Mouse (Mus musculus) heart, adult 2 months (tissue): ENCODE results near the gene 1700030K09Rik. TPM values are rescaled to one million over a fixed set of nuclear protein-coding genes. Genes with fewer than 3 reads are reported as not detected.
A peak's percentile ranks its signal among the peaks of the same experiment; 100 is the strongest.

Source experiments
- DNase-seq, 2 experiments: peaks; one replicate each; pipeline ENCODE4 v3.0.0; 2021
- H3K27ac ChIP-seq: fragments of 200-600 bp; 2 replicates; pipeline ENCODE4 v1.8.1; 2022
- H3K27me3 ChIP-seq: fragments of 200-500 bp; 2 replicates; pipeline ENCODE4 v1.6.1; 2012; ENCODE audit warnings: mild to moderate bottlenecking, low read length, inconsistent platforms, mixed read lengths; ENCODE audit not compliant: control insufficient read depth, insufficient read depth
- H3K36me3 ChIP-seq: fragments of 200-500 bp; 2 replicates; pipeline ENCODE4 v1.6.1; 2012; ENCODE audit warnings: low read length, inconsistent platforms; ENCODE audit not compliant: control insufficient read depth, insufficient read depth
- H3K4me1 ChIP-seq: fragments of 200-500 bp; 2 replicates; pipeline ENCODE4 v1.6.1; 2011; ENCODE audit warnings: low read length; ENCODE audit not compliant: control insufficient read depth, insufficient read depth
- H3K4me3 ChIP-seq: fragments of 200-600 bp; 2 replicates; pipeline ENCODE4 v1.8.1; 2022
- H3K79me2 ChIP-seq: fragments of 200-500 bp; replicated peaks from 2 replicates; pipeline ENCODE4 v1.6.1; 2012; ENCODE audit warnings: mild to moderate bottlenecking, inconsistent platforms, low read length, moderate library complexity, mixed read lengths; ENCODE audit not compliant: control insufficient read depth, insufficient read depth
- H3K9ac ChIP-seq: fragments of 200-500 bp; 2 replicates; pipeline ENCODE4 v1.6.1; 2012; ENCODE audit warnings: low read depth, mild to moderate bottlenecking, control low read depth, inconsistent platforms, low read length, mixed read lengths
- CTCF ChIP-seq: fragments of 200-600 bp; IDR thresholded peaks from 2 replicates; pipeline ENCODE4 v1.8.1; 2022; ENCODE audit warnings: antibody characterized with exemption, mild to moderate bottlenecking, moderate library complexity
- EP300 ChIP-seq: fragments of 200-500 bp; IDR thresholded peaks from 2 replicates; pipeline ENCODE4 v1.6.1; 2011; ENCODE audit warnings: low read depth, low read length, control low read depth; ENCODE audit not compliant: insufficient read depth
- POLR2A ChIP-seq: fragments of 200-500 bp; IDR thresholded peaks from 2 replicates; pipeline ENCODE4 v1.6.1; 2011; ENCODE audit warnings: mild to moderate bottlenecking, low read depth, low read length, control low read depth; ENCODE audit not compliant: insufficient read depth
- WGBS: fragments of 180-500 bp; shearing (Covaris S2); methylation state at CpG from one replicate; pipeline ENCODE4 v1.1.7; 2018; 5-methylcytosine and 5-hydroxymethylcytosine counted together
- intact Hi-C: fragments of 180-260 bp; cut with DNase I; formaldehyde crosslinking; loops from one replicate; pipeline ENCODE4 v1.15.1; 2025
- polyA plus RNA-seq: library from polyadenylated mRNA; depleted of rRNA; stranded (reverse); fragments of >200 nt; gene quantifications from 2 replicates; pipeline ENCODE4 v1.2.3, GENCODE M21; 2012
- total RNA-seq, 2 experiments: library from RNA; stranded (reverse); gene quantifications; 2 replicates each; pipeline ENCODE4 v1.2.3; 2021

The 1700030K09Rik gene
- total and polyA plus RNA-seq, 3 experiments, result 4.0 to 5.0 (median 4.7) TPM

DNA sequence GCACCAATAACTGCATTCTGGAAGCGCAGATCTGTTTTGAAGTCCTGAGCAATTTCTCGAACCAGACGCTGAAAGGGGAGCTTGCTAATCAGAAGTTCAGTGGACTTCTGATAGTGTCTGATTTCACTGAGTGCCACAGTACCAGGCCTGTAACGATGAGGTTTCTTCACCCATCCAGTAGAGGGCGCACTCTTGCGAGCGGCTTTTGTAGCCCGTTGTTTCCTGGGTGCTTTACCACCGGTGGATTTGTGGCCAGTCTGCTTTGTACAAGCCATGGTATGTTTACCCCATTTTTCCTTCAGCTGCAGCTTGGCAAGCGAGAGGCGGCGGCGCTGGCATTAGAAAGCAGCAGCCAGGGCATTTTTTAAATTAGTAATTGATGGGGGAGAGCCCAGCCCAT, 14.0 kb upstream of the 1700030K09Rik start:
- 50% methylated on average over 13 of the region's 13 CpGs for WGBS
- Histone ChIP-seq H3K9ac (no peak overlapping the region), H3K4me1 (peaks cover 2% of the 10 kb centered on the region; the same call in 1 of the 2 replicates), H3K27ac (no peak overlapping the region), H3K36me3 (no peaks in the 10 kb centered on the region), H3K79me2 (no peaks in the 10 kb centered on the region), H3K27me3 (no peaks in the 10 kb centered on the region), H3K4me3 (no peak overlapping the region)
- intact Hi-C loops, result no loop called here
- no peak for DNase-seq
- TF ChIP-seq EP300 (no peak), CTCF (peak; percentile 76), POLR2A (no peak)

DNA sequence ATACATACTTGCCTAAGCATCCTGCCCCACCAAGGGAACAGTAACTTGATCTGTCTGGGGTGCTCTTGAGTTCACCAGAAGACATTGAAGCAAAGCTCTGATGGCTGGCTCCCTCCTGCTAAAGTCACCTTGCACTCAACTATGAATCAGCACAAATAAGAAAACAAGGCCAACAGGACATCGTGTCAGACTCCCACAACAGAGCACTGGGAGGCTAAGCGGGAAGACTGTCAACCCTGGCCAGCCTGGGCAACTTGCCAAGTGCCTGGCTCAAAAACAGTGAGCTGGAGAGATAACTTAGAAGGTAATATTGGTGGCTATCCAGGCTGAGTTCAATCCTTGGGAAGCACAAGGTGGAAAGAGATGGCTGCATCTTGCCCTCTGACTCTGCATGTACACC, 8.7 kb upstream of the 1700030K09Rik start:
- Histone ChIP-seq H3K36me3 (no peaks in the 10 kb centered on the region), H3K4me3 (no peak overlapping the region), H3K27me3 (no peaks in the 10 kb centered on the region), H3K79me2 (no peaks in the 10 kb centered on the region), H3K4me1 (peaks cover 2% of the 10 kb centered on the region; the same call in 1 of the 2 replicates), H3K9ac (no peak overlapping the region), H3K27ac (peak overlapping the region; percentile 72)
- WGBS, result 0% methylated on average over 2 of the region's 2 CpGs
- no peak for TF ChIP-seq CTCF
- no peak for TF ChIP-seq POLR2A
- peak; percentile 87 for TF ChIP-seq EP300
- peak; percentile 75 to 82 for DNase-seq
- intact Hi-C loops, result no loop called here

DNA sequence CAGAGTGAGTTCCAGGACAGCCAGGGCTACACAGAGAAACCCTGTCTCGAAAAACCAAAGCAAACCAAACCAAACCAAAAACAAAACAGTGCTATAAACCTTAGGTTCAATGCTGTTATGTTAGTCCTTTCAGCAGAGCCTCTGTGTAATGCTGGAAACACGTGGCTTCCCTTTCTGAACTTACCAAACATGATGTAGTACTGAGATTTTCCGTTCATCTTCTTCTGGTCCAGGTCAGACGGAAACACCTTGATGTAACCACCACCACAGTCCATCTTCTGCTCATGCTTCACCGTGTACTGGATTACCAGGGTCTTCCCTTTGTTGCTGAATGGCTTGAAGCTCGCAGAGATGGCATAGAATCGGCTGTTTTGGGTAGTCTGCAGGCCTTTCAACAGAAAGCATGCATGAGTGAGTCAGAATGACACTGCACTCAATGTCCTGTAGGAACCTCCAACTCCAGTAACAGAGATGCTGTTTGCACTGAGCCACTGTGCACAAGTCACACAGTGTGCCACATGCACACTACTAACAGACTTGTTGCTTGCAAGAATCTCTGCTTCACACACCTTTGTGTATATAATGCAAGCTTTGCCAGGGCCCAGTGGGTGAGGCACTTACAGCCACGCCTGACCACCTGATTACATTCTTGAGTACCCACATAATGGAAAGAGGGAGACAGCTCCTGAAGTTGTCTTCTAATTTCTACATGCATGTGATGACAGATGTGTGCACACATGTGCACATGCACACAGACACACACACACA, 5.2 kb upstream of the 1700030K09Rik start:
- Histone ChIP-seq H3K36me3 (no peaks in the 10 kb centered on the region), H3K4me1 (peaks cover 2% of the 10 kb centered on the region; the same call in 1 of the 2 replicates), H3K79me2 (no peaks in the 10 kb centered on the region), H3K9ac (no peak overlapping the region), H3K27me3 (no peaks in the 10 kb centered on the region), H3K4me3 (no peak overlapping the region), H3K27ac (no peak overlapping the region)
- WGBS, result 74% methylated on average over 8 of the region's 8 CpGs
- TF ChIP-seq CTCF, result no peak
- no peak for TF ChIP-seq POLR2A
- TF ChIP-seq EP300, result no peak
- intact Hi-C loops, result no loop called here
- DNase-seq, result no peak

DNA sequence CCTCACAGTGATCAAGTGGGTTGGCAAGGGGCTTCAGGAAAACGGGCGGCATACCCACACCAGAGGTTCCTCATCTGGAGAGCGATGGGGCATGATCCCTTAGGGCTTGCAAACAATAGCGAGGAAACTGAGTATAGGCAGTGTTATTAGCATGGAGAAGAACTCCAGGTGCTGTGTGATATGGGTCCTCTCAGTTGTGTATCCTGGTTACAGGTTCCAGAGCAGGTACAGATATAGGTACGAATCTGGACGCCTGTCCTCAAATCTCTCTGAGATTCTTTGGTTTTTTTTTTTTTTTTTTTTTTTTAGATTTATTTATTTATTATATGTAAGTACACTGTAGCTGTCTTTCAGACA, 292 bp downstream of the 1700030K09Rik start:
- no peaks in the 10 kb centered on the region for H3K4me1 ChIP-seq
- 37% methylated on average over 6 of the region's 6 CpGs for WGBS
- H3K27me3 ChIP-seq, result no peaks in the 10 kb centered on the region
- H3K4me3 ChIP-seq, result peak overlapping the region; percentile 58
- no peaks in the 10 kb centered on the region for H3K79me2 ChIP-seq
- no peak for TF ChIP-seq EP300
- no peak for TF ChIP-seq CTCF
- no peak for TF ChIP-seq POLR2A
- no peak for DNase-seq
- H3K36me3 ChIP-seq, result no peaks in the 10 kb centered on the region
- H3K9ac ChIP-seq, result peak overlapping the region; percentile 73
- intact Hi-C loops, result loop anchor here (2.0 to 10.0 kb wide), 3 partner anchors 23 to 281 kb away; partner anchors contain the start of genes Eps15l1 and Sin3b
- H3K27ac ChIP-seq, result peak overlapping the region; percentile 75

DNA sequence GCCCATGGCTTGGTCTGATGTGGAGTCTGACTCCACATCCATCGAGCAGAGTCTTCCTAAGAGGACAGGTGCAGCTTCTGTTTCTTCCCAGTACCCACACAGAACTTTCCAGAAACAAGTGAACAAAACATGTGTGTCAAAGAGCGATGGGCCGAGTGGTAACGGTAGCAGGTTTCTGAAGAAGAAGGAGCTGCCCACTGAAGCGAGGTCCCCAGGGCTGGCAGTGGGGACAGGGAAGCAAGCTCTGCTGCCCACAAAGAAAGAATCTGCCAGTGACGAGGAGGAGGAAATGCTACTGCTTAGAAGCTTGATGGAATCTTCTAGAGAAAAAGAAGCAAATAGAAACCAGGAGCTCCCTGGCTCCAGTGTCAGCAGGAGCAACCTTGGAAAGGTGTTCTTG, 1.4 kb downstream of the 1700030K09Rik start:
- TF ChIP-seq EP300 (no peak), CTCF (no peak), POLR2A (no peak)
- H3K79me2 ChIP-seq, result no peaks in the 10 kb centered on the region
- intact Hi-C loops, result loop anchor here (2.0 to 10.0 kb wide), 2 partner anchors 24 to 280 kb away; partner anchors contain the start of genes Eps15l1 and Sin3b
- no peak overlapping the region for H3K9ac ChIP-seq
- no peak overlapping the region for H3K27ac ChIP-seq
- H3K36me3 ChIP-seq, result no peaks in the 10 kb centered on the region
- peak in 1 of 2 experiments; percentile 23 for DNase-seq
- no peaks in the 10 kb centered on the region for H3K27me3 ChIP-seq
- H3K4me1 ChIP-seq, result no peaks in the 10 kb centered on the region
- WGBS, result 94% methylated on average over 6 of the region's 6 CpGs
- H3K4me3 ChIP-seq, result no peak overlapping the region

DNA sequence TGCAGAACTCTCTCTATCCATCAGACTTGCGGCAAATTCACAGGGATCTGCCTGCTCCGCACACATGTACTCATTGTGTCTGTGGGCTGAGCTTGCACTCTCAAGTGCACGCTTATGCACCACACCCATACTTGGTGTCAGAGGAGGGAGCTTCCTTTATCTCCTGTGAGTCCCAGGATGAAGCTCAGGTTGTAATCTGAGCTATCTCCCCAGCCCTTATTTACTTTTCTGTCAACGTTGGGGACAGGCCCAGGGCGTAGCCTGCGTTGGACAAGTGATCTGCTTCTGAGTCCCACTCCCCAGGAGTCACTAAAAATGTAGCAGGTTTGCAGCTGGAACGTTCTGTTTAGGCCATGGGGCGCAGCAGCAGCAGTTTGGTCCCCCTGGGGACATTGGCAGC, 7.8 kb downstream of the 1700030K09Rik start:
- Histone ChIP-seq H3K27ac (no peak overlapping the region), H3K4me3 (no peak overlapping the region), H3K4me1 (no peaks in the 10 kb centered on the region), H3K36me3 (no peaks in the 10 kb centered on the region), H3K27me3 (no peaks in the 10 kb centered on the region), H3K79me2 (no peaks in the 10 kb centered on the region), H3K9ac (no peak overlapping the region)
- intact Hi-C loops, result no loop called here
- WGBS, result 80% methylated on average over 8 of the region's 8 CpGs
- DNase-seq, result no peak
- TF ChIP-seq POLR2A, result no peak
- no peak for TF ChIP-seq EP300
- no peak for TF ChIP-seq CTCF
